Mouse (Mus musculus) lung, adult 2 months (tissue): Measurements from ENCODE around the gene Hs3st1. TPM values are rescaled to one million over a fixed set of nuclear protein-coding genes. Genes with fewer than 3 reads are reported as not detected.

Source experiments
- DNase-seq: peaks from one replicate; pipeline ENCODE4 v3.0.0; 2022
- H3K4me1 ChIP-seq: fragments of 200-500 bp; 2 replicates; pipeline ENCODE4 v1.6.1; 2011; ENCODE audit warnings: low read length; ENCODE audit not compliant: control insufficient read depth, insufficient read depth
- H3K4me3 ChIP-seq: fragments of 200-500 bp; replicated peaks from 2 replicates; pipeline ENCODE3; 2011; ENCODE audit warnings: low read depth, mild to moderate bottlenecking, control low read depth, low read length; ENCODE audit errors: extremely low read depth
- CTCF ChIP-seq: fragments of 200-500 bp; IDR thresholded peaks from 2 replicates; pipeline ENCODE4 v1.5.1; 2011; ENCODE audit warnings: mild to moderate bottlenecking, low read length, control low read depth; ENCODE audit not compliant: insufficient read depth
- POLR2A ChIP-seq: fragments of 200-500 bp; IDR thresholded peaks from 2 replicates; pipeline ENCODE4 v1.6.1; 2011; ENCODE audit warnings: low read depth, mild to moderate bottlenecking, control low read depth, low read length, borderline replicate concordance; ENCODE audit errors: extremely low read depth
- WGBS: fragments of 180-500 bp; shearing (Covaris S2); methylation state at CpG from one replicate; pipeline ENCODE4 v1.1.7; 2018; 5-methylcytosine and 5-hydroxymethylcytosine counted together
- polyA plus RNA-seq: library from polyadenylated mRNA; depleted of rRNA; stranded (reverse); fragments of >200 nt; gene quantifications from 2 replicates; pipeline ENCODE4 v1.2.3, GENCODE M21; 2012

Hs3st1 gene
- polyA plus RNA-seq, 1 experiment: 83.3 TPM

- TF ChIP-seq CTCF: peak; percentile 33; the same call in 1 of the 2 replicates
- TF ChIP-seq POLR2A: no peak
- no peak for DNase-seq
- H3K4me1 ChIP-seq: peaks cover 7% of the 10 kb centered on the region
- no peak overlapping the region for H3K4me3 ChIP-seq
- WGBS: 41% methylated on average over 1 of the region's 1 CpGs
These were observed 122.1 kb downstream of the Hs3st1 start for GRCm38 (mm10) chr5:39633206-39633605.

- TF ChIP-seq CTCF (no peak), POLR2A (no peak)
- Histone ChIP-seq H3K4me3 (no peak overlapping the region), H3K4me1 (peaks cover 11% of the 10 kb centered on the region)
- no peak for DNase-seq
- 66% methylated on average over 5 of the region's 5 CpGs for WGBS
These were observed 124.4 kb downstream of the Hs3st1 start for GRCm38 (mm10) chr5:39630841-39631240.

- DNase-seq: no peak
- Histone ChIP-seq H3K4me1 (peaks cover 12% of the 10 kb centered on the region), H3K4me3 (no peak overlapping the region)
- TF ChIP-seq CTCF: no peak
- TF ChIP-seq POLR2A: no peak
- WGBS: 59% methylated on average over 8 of the region's 8 CpGs
These were observed 130.2 kb downstream of the Hs3st1 start for GRCm38 (mm10) chr5:39625037-39625473.

DNA sequence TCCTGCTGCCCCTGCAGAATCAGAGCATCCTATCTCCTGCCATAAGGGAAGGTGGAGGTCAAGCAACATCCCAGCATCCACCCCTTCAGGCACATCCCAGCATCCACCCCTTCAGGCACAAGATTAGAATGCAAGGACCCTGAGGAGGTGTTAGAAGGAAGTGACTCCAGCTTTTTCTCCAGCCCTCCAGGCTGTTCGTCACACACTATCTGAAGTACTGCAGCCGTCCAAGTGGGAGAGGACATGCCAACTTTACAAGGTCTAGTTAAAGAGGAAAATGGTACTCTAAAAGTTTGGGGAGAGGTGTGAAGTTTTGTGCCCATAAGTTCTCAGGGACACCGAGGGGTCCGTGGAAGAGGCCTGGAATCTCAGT lies 131.1 kb downstream of the Hs3st1 start:
- H3K4me1 ChIP-seq: peaks cover 12% of the 10 kb centered on the region
- WGBS: 58% methylated on average over 4 of the region's 4 CpGs
- DNase-seq: no peak
- no peak for TF ChIP-seq POLR2A
- TF ChIP-seq CTCF: no peak
- H3K4me3 ChIP-seq: no peak overlapping the region

- TF ChIP-seq POLR2A (no peak), CTCF (no peak)
- WGBS: 62% methylated on average over 13 of the region's 13 CpGs
- DNase-seq: no peak
- Histone ChIP-seq H3K4me3 (no peak overlapping the region), H3K4me1 (peaks cover 10% of the 10 kb centered on the region)
These were observed 131.7 kb downstream of the Hs3st1 start for GRCm38 (mm10) chr5:39623304-39624217.

DNA sequence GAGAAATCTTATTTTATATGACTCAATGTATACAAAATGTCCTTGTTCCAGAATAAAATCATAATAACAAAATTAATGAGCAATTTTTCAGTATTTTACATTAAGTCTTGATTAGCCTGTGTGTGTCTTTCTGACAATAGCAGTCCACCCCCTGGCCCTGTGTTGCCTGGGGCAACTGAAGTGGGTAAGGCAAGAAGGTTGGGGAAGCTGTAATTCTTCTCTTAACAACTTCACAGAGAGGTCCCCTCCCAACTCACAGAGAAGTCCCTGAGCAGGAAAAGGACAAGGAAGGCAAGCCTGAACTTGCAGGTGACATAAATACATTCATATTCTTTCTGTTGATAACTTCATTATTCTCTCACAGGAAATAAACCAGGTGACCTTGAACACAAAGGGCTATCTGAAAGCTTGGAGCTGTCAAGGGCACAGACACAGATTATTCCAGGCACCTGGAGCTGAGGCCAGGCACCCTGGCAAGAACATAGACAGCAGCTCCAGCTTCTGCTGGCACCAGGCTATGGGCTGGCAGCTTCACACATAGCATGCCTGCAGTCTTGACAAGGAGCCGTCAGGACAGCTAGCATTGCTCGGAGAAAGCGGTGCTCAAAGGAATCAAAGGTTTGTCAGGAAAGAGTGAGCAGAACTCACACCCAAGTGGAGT lies 134.9 kb downstream of the Hs3st1 start:
- DNase-seq: no peak
- H3K4me1 ChIP-seq: peaks cover 4% of the 10 kb centered on the region
- no peak for TF ChIP-seq POLR2A
- TF ChIP-seq CTCF: no peak
- H3K4me3 ChIP-seq: no peak overlapping the region
- 63% methylated on average over 3 of the region's 3 CpGs for WGBS

DNA sequence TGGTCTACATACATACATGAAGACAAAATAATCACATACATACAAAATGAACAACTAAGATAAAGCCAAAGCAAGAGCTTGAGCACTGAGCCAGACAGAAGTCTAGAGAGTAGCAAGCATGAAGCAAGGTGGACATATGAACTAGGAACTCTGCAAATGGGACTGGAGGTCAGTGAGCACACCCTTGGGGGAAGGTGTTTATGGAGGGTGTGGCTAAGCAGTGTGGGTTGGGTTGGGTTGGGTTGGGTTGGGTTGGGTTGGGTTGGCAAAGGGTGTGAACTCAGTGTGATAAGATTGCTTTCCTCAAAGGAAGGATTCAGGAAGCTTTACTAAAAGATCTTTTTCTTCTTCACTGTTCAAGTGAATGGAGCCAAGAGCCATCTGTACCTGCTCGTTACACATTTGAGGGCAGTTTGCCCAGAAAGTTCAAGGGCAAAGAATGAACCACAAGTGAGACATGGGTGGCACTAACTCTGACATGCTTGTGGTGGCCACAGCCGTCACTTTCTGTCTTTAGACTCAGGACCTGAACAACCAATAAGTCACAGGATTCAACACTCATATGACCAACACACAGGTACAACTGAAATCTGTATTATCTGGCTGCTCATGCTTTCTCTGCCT lies 137.8 kb downstream of the Hs3st1 start:
- no peak for DNase-seq
- H3K4me1 ChIP-seq: no peaks in the 10 kb centered on the region; the same call in 1 of the 2 replicates
- 46% methylated on average over 2 of the region's 2 CpGs for WGBS
- TF ChIP-seq CTCF: no peak
- TF ChIP-seq POLR2A: no peak
- no peak overlapping the region for H3K4me3 ChIP-seq

- TF ChIP-seq POLR2A: no peak
- no peak for TF ChIP-seq CTCF
- 87% methylated on average over 7 of the region's 7 CpGs for WGBS
- DNase-seq: no peak
- Histone ChIP-seq H3K4me1 (no peaks in the 10 kb centered on the region), H3K4me3 (no peak overlapping the region)
These were observed 140.1 kb downstream of the Hs3st1 start for GRCm38 (mm10) chr5:39615202-39615601.

DNA sequence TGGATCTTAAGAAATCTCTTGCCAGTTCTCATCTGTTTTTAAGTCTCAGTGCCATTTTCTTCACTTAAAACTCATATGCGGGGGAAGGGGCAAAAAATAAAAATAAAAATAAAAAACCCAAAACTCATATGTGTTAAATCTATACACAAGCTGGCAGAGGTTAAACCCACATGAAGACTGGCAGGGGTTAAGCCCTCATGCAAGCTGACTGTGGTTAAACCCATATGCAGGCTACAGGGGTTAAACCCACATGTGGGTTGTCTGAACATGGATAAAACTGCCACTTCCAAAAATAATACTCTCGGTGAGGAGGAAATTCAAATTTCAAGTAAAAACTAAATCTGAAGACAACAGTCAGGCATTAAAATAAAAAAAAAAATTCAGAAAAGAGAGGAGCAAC lies 141.7 kb downstream of the Hs3st1 start:
- Histone ChIP-seq H3K4me1 (no peaks in the 10 kb centered on the region), H3K4me3 (no peak overlapping the region)
- DNase-seq: no peak
- TF ChIP-seq POLR2A: no peak
- no peak for TF ChIP-seq CTCF
- WGBS: 84% methylated on average over 2 of the region's 2 CpGs
